Mouse (Mus musculus) limb, embryonic 13.5 days (tissue): ENCODE data around the gene Stambpl1. TPM values are rescaled to one million over a fixed set of nuclear protein-coding genes. Genes with fewer than 3 reads are reported as not detected.

Experiments
- ATAC-seq: fragments of 200-750 bp; cut with Nextera tagmentation; 2 replicates; pipeline ENCODE4 v1.8.0; 2017; ENCODE audit warnings: low read depth, moderate number of reproducible peaks, moderate TSS enrichment; ENCODE audit not compliant: low FRiP score
- H3K27ac ChIP-seq: fragments of 300-500 bp; sonication (generic); 2 replicates; pipeline ENCODE4 v1.5.1; 2015; ENCODE audit warnings: inconsistent platforms, mild to moderate bottlenecking, moderate library complexity
- H3K27me3 ChIP-seq: fragments of 300-500 bp; sonication (generic); 2 replicates; pipeline ENCODE4 v1.6.1; 2015; ENCODE audit warnings: mild to moderate bottlenecking, inconsistent platforms
- H3K36me3 ChIP-seq: fragments of 300-500 bp; sonication (generic); 2 replicates; pipeline ENCODE4 v1.6.1; 2015; ENCODE audit warnings: inconsistent platforms, mild to moderate bottlenecking, moderate library complexity
- H3K4me1 ChIP-seq: fragments of 300-500 bp; sonication (generic); 2 replicates; pipeline ENCODE4 v1.6.1; 2015; ENCODE audit warnings: inconsistent platforms
- H3K4me2 ChIP-seq: fragments of 300-500 bp; sonication (generic); replicated peaks from 2 replicates; pipeline ENCODE4 v1.6.1; 2015; ENCODE audit warnings: inconsistent platforms, mild to moderate bottlenecking, moderate library complexity
- H3K4me3 ChIP-seq: fragments of 300-500 bp; sonication (generic); 2 replicates; pipeline ENCODE4 v1.5.1; 2015; ENCODE audit warnings: moderate library complexity, mild to moderate bottlenecking, inconsistent platforms
- H3K9ac ChIP-seq: fragments of 300-500 bp; sonication (generic); 2 replicates; pipeline ENCODE4 v1.6.1; 2015; ENCODE audit warnings: mild to moderate bottlenecking, inconsistent platforms
- H3K9me3 ChIP-seq: fragments of 300-500 bp; sonication (generic); 2 replicates; pipeline ENCODE4 v1.6.1; 2016; ENCODE audit warnings: inconsistent platforms
- WGBS: fragments of 180-500 bp; shearing (Covaris S2); methylation state at CpG from one replicate; pipeline ENCODE4 v1.1.7; 2015; 5-methylcytosine and 5-hydroxymethylcytosine counted together
- polyA plus RNA-seq: library from polyadenylated mRNA; unstranded; fragments of >200 nt; fragmentation: Nextera tagmentation; extraction: Ambion mirVana; gene quantifications from 2 replicates; pipeline ENCODE4 v1.2.1, GENCODE M21; 2015

The Stambpl1 gene
- polyA plus RNA-seq, 1 experiment from 2014 or later: 18.6 TPM

DNA sequence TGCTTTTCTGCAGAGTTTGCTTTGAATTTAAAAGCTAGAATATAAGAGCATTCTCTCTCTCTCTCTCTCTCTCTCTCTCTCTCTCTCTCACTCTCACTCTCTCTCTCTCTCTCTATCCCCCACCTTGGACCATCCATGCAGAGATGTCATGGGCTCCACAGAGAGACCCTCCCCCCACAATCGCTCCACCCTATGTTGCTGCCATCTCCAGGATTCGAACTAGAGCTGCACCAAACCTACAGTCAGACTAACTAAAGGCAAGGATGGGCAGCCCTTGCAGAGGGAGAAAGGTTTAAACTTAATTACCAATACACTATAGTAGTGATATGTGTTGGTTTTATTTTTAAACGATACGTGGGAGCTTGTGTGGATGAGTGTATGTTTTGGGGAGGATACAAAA, 58.6 kb downstream of the Stambpl1 start:
- WGBS: 64% methylated on average over 4 of the region's 4 CpGs
- Histone ChIP-seq H3K27ac (no peak overlapping the region), H3K4me1 (peaks cover 16% of the 10 kb centered on the region), H3K36me3 (no peaks in the 10 kb centered on the region), H3K4me3 (no peak overlapping the region), H3K27me3 (no peaks in the 10 kb centered on the region), H3K9me3 (no peaks in the 10 kb centered on the region), H3K4me2 (no peak overlapping the region), H3K9ac (no peak overlapping the region)
- no peak for ATAC-seq

- peaks cover 17% of the 10 kb centered on the region for H3K4me1 ChIP-seq
- no peak for ATAC-seq
- H3K9ac ChIP-seq: no peak overlapping the region
- no peak overlapping the region for H3K4me3 ChIP-seq
- no peaks in the 10 kb centered on the region for H3K27me3 ChIP-seq
- H3K4me2 ChIP-seq: no peak overlapping the region
- 77% methylated on average over 2 of the region's 2 CpGs for WGBS
- no peaks in the 10 kb centered on the region for H3K9me3 ChIP-seq
- no peaks in the 10 kb centered on the region for H3K36me3 ChIP-seq
- H3K27ac ChIP-seq: no peak overlapping the region
Measured at GRCm38 (mm10) chr19:34251900-34252299, 59.9 kb downstream of the Stambpl1 start.

GRCm38 (mm10) chr19:34252450-34252849, 60.4 kb downstream of the Stambpl1 start:
- Histone ChIP-seq H3K9me3 (no peaks in the 10 kb centered on the region), H3K27me3 (no peaks in the 10 kb centered on the region), H3K36me3 (no peaks in the 10 kb centered on the region), H3K4me3 (no peak overlapping the region), H3K27ac (no peak overlapping the region), H3K9ac (no peak overlapping the region), H3K4me2 (no peak overlapping the region), H3K4me1 (peaks cover 17% of the 10 kb centered on the region)
- 56% methylated on average over 9 of the region's 9 CpGs for WGBS
- ATAC-seq: no peak

DNA sequence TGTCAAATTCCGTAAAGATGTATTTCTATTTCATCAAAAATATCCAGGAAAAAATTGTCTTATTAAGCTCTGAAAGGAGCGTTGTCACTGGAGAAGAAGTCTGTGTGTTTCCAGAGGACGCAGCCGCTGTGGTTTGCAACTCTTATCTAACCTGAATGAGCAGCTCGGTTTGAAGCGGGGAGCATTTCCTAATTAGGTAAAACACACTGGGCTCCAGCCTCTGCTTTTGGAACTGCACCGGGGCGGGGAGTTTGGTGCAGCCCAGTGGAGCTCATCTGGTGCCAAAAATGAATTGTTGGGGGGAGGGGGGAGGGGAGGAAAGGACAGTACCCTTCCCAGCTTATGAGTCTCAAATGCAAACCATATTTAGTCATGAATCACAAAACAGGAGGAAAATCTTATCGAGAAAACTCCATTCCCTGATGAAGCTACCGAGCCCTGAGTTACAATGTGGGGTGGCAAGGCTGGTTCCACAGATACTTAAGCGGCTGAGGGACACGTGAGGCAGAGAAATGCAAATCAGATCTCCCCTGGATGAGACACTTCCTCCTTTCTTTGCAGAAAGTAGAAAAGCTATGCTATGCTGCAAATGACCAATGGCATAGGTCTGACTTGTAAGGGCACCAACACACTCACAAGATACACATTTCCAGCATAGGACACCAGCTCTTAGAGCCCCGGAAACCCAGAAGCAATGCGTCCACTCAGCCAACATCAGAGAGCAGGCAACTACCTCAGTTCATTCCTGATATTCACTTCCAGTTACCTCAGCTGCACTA, 62.3 kb downstream of the Stambpl1 start:
- Histone ChIP-seq H3K36me3 (no peaks in the 10 kb centered on the region), H3K4me2 (peak overlapping the region; percentile 41), H3K27ac (peak overlapping the region; percentile 15; the same call in 1 of the 2 replicates), H3K9me3 (no peaks in the 10 kb centered on the region), H3K27me3 (no peaks in the 10 kb centered on the region), H3K4me1 (peaks cover 17% of the 10 kb centered on the region), H3K4me3 (peak overlapping the region; percentile 21), H3K9ac (no peak overlapping the region)
- ATAC-seq: no peak
- WGBS: 46% methylated on average over 14 of the region's 14 CpGs

GRCm38 (mm10) chr19:34254880-34255681, 63.1 kb downstream of the Stambpl1 start, which contains the start of gene Acta2:
TSS of gene Acta2 (minus strand) at chr19:34255590.
- Histone ChIP-seq H3K4me2 (peak within 1 kb of the TSS; percentile 41), H3K27me3 (no peaks in the 10 kb centered on the region), H3K27ac (peak within 1 kb of the TSS; percentile 15; the same call in 1 of the 2 replicates), H3K9me3 (no peaks in the 10 kb centered on the region), H3K9ac (no peak within 1 kb of the TSS), H3K4me1 (peaks cover 17% of the 10 kb centered on the region), H3K36me3 (no peaks in the 10 kb centered on the region), H3K4me3 (peak within 1 kb of the TSS; percentile 21)
- ATAC-seq: peak; percentile 88
- 31% methylated on average over 16 of the region's 16 CpGs for WGBS

DNA sequence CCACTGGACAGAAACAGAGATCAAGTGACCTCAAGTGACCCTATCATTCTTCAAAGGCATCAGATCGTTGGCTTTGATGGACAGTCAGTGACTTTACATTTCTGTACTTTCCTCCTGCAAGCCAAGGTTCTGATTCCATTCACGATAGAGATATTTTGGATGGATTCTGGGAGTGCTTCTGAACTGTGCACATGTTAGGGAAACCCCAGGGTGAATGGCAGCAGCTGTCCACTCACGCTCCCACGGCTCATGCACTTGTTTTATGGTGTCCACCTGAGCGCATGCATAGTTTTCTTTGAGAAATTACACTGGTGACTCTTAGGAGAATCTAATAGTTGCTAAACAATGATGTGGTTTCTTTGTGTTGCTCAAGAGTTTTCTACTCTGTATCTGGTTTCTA, 64.1 kb downstream of the Stambpl1 start:
- H3K9ac ChIP-seq: no peak overlapping the region
- H3K36me3 ChIP-seq: no peaks in the 10 kb centered on the region
- H3K9me3 ChIP-seq: no peaks in the 10 kb centered on the region
- WGBS: 67% methylated on average over 5 of the region's 5 CpGs
- H3K4me1 ChIP-seq: peaks cover 17% of the 10 kb centered on the region
- no peak overlapping the region for H3K4me3 ChIP-seq
- H3K4me2 ChIP-seq: no peak overlapping the region
- H3K27ac ChIP-seq: no peak overlapping the region
- no peak for ATAC-seq
- no peaks in the 10 kb centered on the region for H3K27me3 ChIP-seq

GRCm38 (mm10) chr19:34256936-34257335, 64.9 kb downstream of the Stambpl1 start:
- no peaks in the 10 kb centered on the region for H3K9me3 ChIP-seq
- H3K9ac ChIP-seq: no peak overlapping the region
- no peaks in the 10 kb centered on the region for H3K36me3 ChIP-seq
- WGBS: 75% methylated on average over 2 of the region's 2 CpGs
- H3K4me3 ChIP-seq: no peak overlapping the region
- peaks cover 17% of the 10 kb centered on the region for H3K4me1 ChIP-seq
- H3K27ac ChIP-seq: no peak overlapping the region
- no peak for ATAC-seq
- H3K27me3 ChIP-seq: no peaks in the 10 kb centered on the region
- no peak overlapping the region for H3K4me2 ChIP-seq

DNA sequence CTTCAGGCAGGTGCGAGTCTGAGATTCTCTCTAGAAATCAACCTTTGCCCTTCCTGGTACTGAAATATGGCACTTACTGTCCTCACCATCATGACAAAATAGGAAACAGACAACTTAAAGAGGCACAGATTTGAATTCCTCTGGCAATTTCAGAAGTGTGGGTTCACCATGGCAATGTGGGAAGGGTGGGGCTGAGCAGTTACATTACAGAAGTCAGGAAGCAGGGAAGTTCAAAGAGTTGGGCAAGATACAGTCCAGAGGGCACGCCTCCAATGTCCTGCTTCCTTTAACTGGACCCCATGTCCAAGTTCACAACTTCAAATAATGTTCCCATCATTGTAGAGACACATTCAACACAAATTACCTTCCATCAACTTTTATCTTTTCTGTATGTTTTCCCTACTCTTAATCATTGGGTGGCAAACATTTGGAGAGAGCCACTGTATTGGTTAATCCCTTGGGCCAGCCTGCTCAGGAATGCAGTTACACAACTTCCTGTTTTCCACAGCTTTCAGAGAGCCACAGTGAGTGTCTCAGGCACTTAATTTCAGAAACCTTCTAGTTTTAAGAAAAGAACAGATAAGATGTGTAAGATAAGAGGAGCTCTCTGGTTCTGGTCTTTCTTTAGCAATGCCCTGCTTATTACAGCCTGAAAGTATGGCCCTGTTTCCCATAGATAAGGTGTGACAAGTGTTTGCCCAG, 70.4 kb downstream of the Stambpl1 start:
- ATAC-seq: no peak
- WGBS: 87% methylated on average over 2 of the region's 2 CpGs
- H3K36me3 ChIP-seq: no peaks in the 10 kb centered on the region
- no peaks in the 10 kb centered on the region for H3K9me3 ChIP-seq
- H3K9ac ChIP-seq: no peak overlapping the region
- no peak overlapping the region for H3K27ac ChIP-seq
- H3K4me3 ChIP-seq: no peak overlapping the region
- H3K4me2 ChIP-seq: no peak overlapping the region
- H3K27me3 ChIP-seq: no peaks in the 10 kb centered on the region
- H3K4me1 ChIP-seq: no peaks in the 10 kb centered on the region

DNA sequence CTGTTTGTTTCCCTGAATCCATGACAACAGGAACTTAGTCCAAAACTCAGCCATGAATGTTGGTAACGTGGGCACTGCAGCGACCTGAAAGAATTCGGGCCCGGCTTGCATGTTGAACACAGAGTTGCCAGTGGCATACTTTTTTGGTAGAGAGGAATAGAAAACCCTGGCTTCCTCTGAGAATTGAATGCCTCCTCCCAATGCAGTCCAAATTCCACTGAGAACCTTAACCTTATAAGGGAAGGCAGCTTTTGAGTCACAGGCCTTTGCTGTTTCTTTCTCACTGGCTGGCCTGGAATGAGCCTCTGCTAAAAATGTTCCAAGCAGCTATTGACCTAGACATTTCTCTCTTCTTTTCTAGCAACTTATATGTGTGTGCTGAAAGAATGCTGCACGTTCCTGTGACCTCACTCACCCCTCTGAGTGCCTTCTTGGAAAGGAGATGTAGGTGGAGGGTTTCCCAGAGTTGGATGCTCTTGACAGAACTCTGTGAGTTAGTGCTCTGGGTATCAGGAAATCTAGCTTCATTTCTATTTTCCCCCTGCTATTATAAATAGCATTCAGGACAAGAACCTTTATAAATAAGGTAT, 73.7 kb downstream of the Stambpl1 start:
- H3K36me3 ChIP-seq: no peaks in the 10 kb centered on the region
- no peak overlapping the region for H3K4me3 ChIP-seq
- no peaks in the 10 kb centered on the region for H3K27me3 ChIP-seq
- H3K4me2 ChIP-seq: no peak overlapping the region
- no peaks in the 10 kb centered on the region for H3K4me1 ChIP-seq
- no peak for ATAC-seq
- H3K9ac ChIP-seq: no peak overlapping the region
- H3K27ac ChIP-seq: no peak overlapping the region
- no peaks in the 10 kb centered on the region for H3K9me3 ChIP-seq
- WGBS: 75% methylated on average over 5 of the region's 5 CpGs

GRCm38 (mm10) chr19:34268991-34269390, 77.0 kb downstream of the Stambpl1 start:
- H3K27ac ChIP-seq: no peak overlapping the region
- H3K27me3 ChIP-seq: no peaks in the 10 kb centered on the region
- H3K36me3 ChIP-seq: no peaks in the 10 kb centered on the region
- 70% methylated on average over 1 of the region's 1 CpGs for WGBS
- H3K4me1 ChIP-seq: no peaks in the 10 kb centered on the region
- no peak overlapping the region for H3K4me3 ChIP-seq
- H3K9ac ChIP-seq: no peak overlapping the region
- ATAC-seq: no peak
- no peak overlapping the region for H3K4me2 ChIP-seq
- H3K9me3 ChIP-seq: no peaks in the 10 kb centered on the region

GRCm38 (mm10) chr19:34270106-34270726, 78.2 kb downstream of the Stambpl1 start:
- Histone ChIP-seq H3K4me3 (no peak overlapping the region), H3K9ac (no peak overlapping the region), H3K4me2 (no peak overlapping the region), H3K4me1 (no peaks in the 10 kb centered on the region), H3K9me3 (no peaks in the 10 kb centered on the region), H3K27me3 (no peaks in the 10 kb centered on the region), H3K27ac (no peak overlapping the region), H3K36me3 (no peaks in the 10 kb centered on the region)
- no peak for ATAC-seq
- WGBS: 85% methylated on average over 11 of the region's 11 CpGs
